Mouse (Mus musculus) hindbrain, embryonic 14.5 days (tissue): ENCODE results near the gene Cox10. TPM values are rescaled to one million over a fixed set of nuclear protein-coding genes. Genes with fewer than 3 reads are reported as not detected.

ENCODE experiments used
- ATAC-seq: fragments of 200-750 bp; cut with Nextera tagmentation; 2 replicates; pipeline ENCODE4 v1.8.0; 2017; ENCODE audit warnings: moderate number of reproducible peaks, mild to moderate bottlenecking, moderate TSS enrichment, moderate library complexity; ENCODE audit not compliant: low FRiP score
- DNase-seq: peaks from one replicate; pipeline ENCODE4 v3.0.0-alpha.2; 2015; ENCODE audit warnings: low spot score
- H3K27ac ChIP-seq: fragments of 300-500 bp; sonication (generic); 2 replicates; pipeline ENCODE4 v1.5.1; 2014; ENCODE audit warnings: mild to moderate bottlenecking, moderate library complexity
- H3K27me3 ChIP-seq: fragments of 300-500 bp; sonication (generic); 2 replicates; pipeline ENCODE4 v1.6.1; 2014; ENCODE audit warnings: mild to moderate bottlenecking, low read length, mixed read lengths; ENCODE audit not compliant: control insufficient read depth, insufficient read depth
- H3K36me3 ChIP-seq: fragments of 300-500 bp; sonication (generic); replicated peaks from 2 replicates; pipeline ENCODE4 v1.6.1; 2014; ENCODE audit not compliant: control insufficient read depth, insufficient read depth
- H3K4me1 ChIP-seq: fragments of 300-500 bp; sonication (generic); replicated peaks from 2 replicates; pipeline ENCODE4 v1.6.1; 2014; ENCODE audit warnings: antibody characterized with exemption, low read length, mixed read lengths; ENCODE audit not compliant: control insufficient read depth, insufficient read depth
- H3K4me2 ChIP-seq: fragments of 300-500 bp; sonication (generic); replicated peaks from 2 replicates; pipeline ENCODE4 v1.6.1; 2014; ENCODE audit warnings: mild to moderate bottlenecking, moderate library complexity
- H3K4me3 ChIP-seq: fragments of 300-500 bp; sonication (generic); replicated peaks from 2 replicates; pipeline ENCODE4 v1.5.1; 2014; ENCODE audit warnings: mild to moderate bottlenecking, low read length
- H3K9ac ChIP-seq: fragments of 300-500 bp; sonication (generic); 2 replicates; pipeline ENCODE4 v1.6.1; 2014
- H3K9me3 ChIP-seq: fragments of 300-500 bp; sonication (generic); 2 replicates; pipeline ENCODE4 v1.6.1; 2016; ENCODE audit warnings: low read length; ENCODE audit not compliant: control insufficient read depth
- WGBS: fragments of 180-500 bp; shearing (Covaris S2); extraction: QIAGEN DNeasy Blood & Tissue Kit; methylation state at CpG from one replicate; pipeline ENCODE4 v1.1.7; 2014; 5-methylcytosine and 5-hydroxymethylcytosine counted together
- polyA plus RNA-seq: library from polyadenylated mRNA; unstranded; fragments of >200 nt; fragmentation: Nextera tagmentation; extraction: Ambion mirVana; gene quantifications from 2 replicates; pipeline ENCODE4 v1.2.1, GENCODE M21; 2014

Gene Cox10
- polyA plus RNA-seq, 1 experiment from 2014 or later, result 30.0 TPM

DNA sequence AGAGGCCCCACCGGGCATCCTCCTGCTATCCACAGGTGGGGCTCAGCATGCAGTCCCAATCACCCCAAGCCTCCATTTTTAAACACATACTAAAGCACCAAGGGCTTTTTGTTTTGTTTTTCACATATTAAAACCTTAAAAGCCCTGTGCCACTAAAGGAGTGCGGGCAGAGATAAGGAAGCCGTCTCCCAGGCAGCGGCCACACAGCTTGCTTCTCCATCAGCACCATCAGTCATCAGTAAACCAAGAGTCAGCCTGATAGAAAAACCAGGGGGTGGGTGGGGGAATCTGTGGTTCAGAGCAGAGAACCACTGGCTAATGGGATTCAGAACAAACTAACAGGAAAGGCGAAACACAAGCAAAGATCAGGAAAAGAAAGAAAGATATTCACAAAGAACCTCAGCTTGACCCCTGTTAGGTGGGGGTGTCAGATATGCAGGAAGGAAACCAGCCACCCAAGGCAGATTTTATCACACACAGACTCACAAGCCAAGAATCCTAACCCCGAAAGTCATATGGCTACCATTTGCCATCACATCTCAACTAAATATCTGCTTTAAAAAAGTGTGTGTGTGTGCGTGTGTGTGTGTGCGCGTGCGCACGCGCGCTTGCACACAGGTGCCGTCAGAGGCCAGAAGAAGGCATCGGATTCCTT, 41.7 kb downstream of the Cox10 start:
- Histone ChIP-seq H3K4me1 (peaks cover 5% of the 10 kb centered on the region; the same call in 1 of the 2 replicates), H3K9me3 (no peaks in the 10 kb centered on the region), H3K4me2 (no peak overlapping the region), H3K9ac (no peak overlapping the region), H3K27me3 (no peaks in the 10 kb centered on the region), H3K4me3 (no peak overlapping the region), H3K27ac (no peak overlapping the region), H3K36me3 (no peaks in the 10 kb centered on the region)
- ATAC-seq (no peak), DNase-seq (no peak)
- 71% methylated on average over 15 of the region's 15 CpGs for WGBS

DNA sequence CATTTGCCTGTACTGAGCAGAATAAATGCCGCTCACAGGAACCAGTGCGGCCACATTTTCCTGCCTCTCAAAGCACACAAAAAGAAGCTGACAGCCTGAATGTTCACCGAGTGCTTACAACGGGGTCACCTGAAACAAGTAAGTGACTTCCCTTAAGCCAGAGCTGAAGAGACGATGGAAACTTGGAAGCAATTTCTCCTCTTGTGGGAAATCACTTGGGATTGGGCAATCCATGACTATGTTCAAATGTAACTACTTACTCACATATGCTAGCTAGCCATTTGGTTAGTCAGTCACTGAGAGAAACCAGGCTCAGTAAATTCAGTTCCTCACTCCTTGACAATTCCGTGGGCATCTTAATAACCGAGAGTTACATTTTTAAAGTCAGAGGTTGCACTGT, 43.0 kb downstream of the Cox10 start:
- no peak overlapping the region for H3K27ac ChIP-seq
- H3K4me2 ChIP-seq, result no peak overlapping the region
- H3K4me3 ChIP-seq, result no peak overlapping the region
- H3K4me1 ChIP-seq, result peaks cover 5% of the 10 kb centered on the region; the same call in 1 of the 2 replicates
- DNase-seq, result no peak
- no peaks in the 10 kb centered on the region for H3K27me3 ChIP-seq
- WGBS, result 91% methylated on average over 7 of the region's 7 CpGs
- no peak for ATAC-seq
- no peak overlapping the region for H3K9ac ChIP-seq
- no peaks in the 10 kb centered on the region for H3K36me3 ChIP-seq
- H3K9me3 ChIP-seq, result no peaks in the 10 kb centered on the region

DNA sequence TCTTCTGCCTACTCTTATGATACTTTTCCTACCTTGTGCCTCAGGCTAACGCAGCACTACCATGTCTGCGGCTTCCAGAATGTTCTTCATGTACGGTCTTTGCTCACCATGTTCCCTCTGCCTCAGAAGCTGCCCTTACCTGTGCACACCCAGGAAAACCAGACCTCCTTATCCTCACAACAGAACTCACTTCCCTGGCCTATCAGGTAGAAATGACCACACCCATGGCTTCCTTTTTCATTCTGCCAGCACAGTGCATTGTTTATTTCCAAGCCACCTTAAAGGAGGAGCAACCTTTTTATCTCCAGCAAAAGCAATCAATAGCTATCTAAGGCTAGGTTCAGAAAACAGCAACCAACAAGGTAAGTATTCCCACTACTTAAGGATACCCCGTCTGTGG, 43.6 kb downstream of the Cox10 start:
- Histone ChIP-seq H3K9me3 (no peaks in the 10 kb centered on the region), H3K27ac (no peak overlapping the region), H3K27me3 (no peaks in the 10 kb centered on the region), H3K9ac (no peak overlapping the region), H3K4me1 (peaks cover 5% of the 10 kb centered on the region; the same call in 1 of the 2 replicates), H3K4me3 (no peak overlapping the region), H3K36me3 (no peaks in the 10 kb centered on the region), H3K4me2 (no peak overlapping the region)
- DNase-seq (no peak), ATAC-seq (no peak)
- WGBS, result 95% methylated on average over 4 of the region's 4 CpGs

DNA sequence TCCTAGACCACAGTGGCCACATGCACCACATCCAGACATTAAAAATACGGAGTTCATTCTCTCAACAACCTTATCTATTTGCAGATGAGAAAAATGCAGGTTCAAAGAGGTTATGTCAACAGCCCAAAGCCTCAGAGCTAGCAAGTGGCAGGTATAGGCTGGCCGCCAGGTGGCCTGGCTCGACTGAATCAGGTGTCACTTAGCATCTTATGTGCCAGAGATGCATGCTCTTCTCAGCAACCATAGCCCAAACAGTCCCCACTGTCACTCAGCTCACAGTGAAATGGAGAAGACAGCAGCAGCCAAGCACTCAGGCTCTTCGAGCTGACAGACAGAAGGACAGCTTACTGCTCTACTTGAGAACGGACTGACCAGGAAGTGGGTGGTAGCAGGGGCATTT, 44.6 kb downstream of the Cox10 start:
- no peak overlapping the region for H3K27ac ChIP-seq
- DNase-seq (no peak), ATAC-seq (no peak)
- no peak overlapping the region for H3K4me2 ChIP-seq
- H3K9ac ChIP-seq, result no peak overlapping the region
- no peaks in the 10 kb centered on the region for H3K9me3 ChIP-seq
- no peaks in the 10 kb centered on the region for H3K36me3 ChIP-seq
- peaks cover 5% of the 10 kb centered on the region; the same call in 1 of the 2 replicates for H3K4me1 ChIP-seq
- H3K4me3 ChIP-seq, result no peak overlapping the region
- no peaks in the 10 kb centered on the region for H3K27me3 ChIP-seq
- WGBS, result 88% methylated on average over 5 of the region's 5 CpGs

DNA sequence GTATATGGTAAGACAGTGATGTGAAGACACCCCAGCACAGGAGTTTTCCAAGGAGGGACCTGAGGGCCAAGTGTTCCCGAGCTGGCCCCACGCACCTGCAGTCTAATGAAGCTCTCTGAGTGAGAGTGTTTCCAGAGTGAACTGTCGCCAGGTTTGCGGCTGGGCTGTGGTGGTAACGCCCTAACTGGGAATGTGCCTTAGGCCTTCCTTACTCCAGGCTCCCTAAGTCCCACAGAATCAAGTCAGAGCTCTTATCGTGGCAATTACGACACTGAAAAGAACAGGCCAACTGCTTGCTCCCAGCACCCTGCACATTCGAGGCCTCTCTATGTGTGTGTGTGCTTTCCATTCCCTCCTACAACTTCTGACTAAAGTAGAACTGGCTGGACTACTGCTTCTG, 51.8 kb downstream of the Cox10 start:
- Histone ChIP-seq H3K27ac (no peak overlapping the region), H3K9ac (no peak overlapping the region), H3K36me3 (no peaks in the 10 kb centered on the region), H3K4me3 (no peak overlapping the region), H3K4me2 (no peak overlapping the region), H3K27me3 (no peaks in the 10 kb centered on the region), H3K4me1 (peaks cover 22% of the 10 kb centered on the region), H3K9me3 (no peaks in the 10 kb centered on the region)
- WGBS, result 81% methylated on average over 8 of the region's 8 CpGs
- DNase-seq, result no peak
- no peak for ATAC-seq

DNA sequence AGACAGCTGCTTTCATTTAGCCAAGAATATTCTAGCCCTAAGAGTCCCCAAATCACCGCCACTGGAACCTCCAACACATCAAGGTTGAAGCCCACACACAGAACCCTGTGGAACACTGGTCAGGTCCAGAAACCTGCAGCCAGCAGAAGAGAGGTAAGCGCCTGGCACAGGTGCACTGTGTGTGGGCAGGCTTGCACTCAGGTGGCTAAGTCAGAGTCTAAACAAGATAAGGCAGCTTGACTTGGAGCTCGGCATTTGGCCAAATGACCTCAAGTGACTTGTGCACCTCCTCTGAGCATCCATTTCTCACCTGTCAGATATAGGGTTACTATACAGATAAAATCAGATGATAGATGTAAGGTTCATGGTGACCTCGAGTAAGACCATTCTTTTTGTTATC, 53.4 kb downstream of the Cox10 start:
- DNase-seq, result no peak
- WGBS, result 87% methylated on average over 4 of the region's 4 CpGs
- no peak for ATAC-seq
- no peak overlapping the region for H3K9ac ChIP-seq
- H3K27ac ChIP-seq, result no peak overlapping the region
- no peak overlapping the region for H3K4me2 ChIP-seq
- no peak overlapping the region for H3K4me3 ChIP-seq
- no peaks in the 10 kb centered on the region for H3K36me3 ChIP-seq
- no peaks in the 10 kb centered on the region for H3K9me3 ChIP-seq
- no peaks in the 10 kb centered on the region for H3K27me3 ChIP-seq
- peaks cover 24% of the 10 kb centered on the region for H3K4me1 ChIP-seq

DNA sequence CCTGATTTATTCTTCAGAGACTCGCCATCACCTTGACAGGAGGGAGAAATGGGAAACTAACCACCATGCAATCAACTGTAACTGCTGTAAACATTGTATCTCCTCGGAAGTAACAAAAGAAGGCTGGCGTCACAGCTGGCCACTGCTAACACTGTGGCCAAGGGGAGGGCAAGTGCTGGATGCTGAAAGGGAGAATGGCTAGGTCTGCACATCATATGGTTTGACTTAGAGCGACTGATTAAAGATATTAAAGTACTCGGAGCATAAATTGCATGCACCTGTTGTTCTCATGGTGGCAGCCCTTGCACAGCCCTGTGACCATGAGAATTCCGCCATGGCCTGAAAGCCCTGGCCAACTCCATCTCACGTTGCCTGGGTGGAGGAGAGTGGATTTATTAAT, 54.7 kb downstream of the Cox10 start:
- WGBS, result 55% methylated on average over 7 of the region's 7 CpGs
- no peaks in the 10 kb centered on the region for H3K9me3 ChIP-seq
- no peak overlapping the region for H3K4me2 ChIP-seq
- H3K4me3 ChIP-seq, result no peak overlapping the region
- DNase-seq (no peak), ATAC-seq (no peak)
- H3K27me3 ChIP-seq, result no peaks in the 10 kb centered on the region
- H3K27ac ChIP-seq, result peak overlapping the region; percentile 10; the same call in 1 of the 2 replicates
- H3K36me3 ChIP-seq, result no peaks in the 10 kb centered on the region
- H3K9ac ChIP-seq, result no peak overlapping the region; the same call in 1 of the 2 replicates
- H3K4me1 ChIP-seq, result peaks cover 24% of the 10 kb centered on the region

DNA sequence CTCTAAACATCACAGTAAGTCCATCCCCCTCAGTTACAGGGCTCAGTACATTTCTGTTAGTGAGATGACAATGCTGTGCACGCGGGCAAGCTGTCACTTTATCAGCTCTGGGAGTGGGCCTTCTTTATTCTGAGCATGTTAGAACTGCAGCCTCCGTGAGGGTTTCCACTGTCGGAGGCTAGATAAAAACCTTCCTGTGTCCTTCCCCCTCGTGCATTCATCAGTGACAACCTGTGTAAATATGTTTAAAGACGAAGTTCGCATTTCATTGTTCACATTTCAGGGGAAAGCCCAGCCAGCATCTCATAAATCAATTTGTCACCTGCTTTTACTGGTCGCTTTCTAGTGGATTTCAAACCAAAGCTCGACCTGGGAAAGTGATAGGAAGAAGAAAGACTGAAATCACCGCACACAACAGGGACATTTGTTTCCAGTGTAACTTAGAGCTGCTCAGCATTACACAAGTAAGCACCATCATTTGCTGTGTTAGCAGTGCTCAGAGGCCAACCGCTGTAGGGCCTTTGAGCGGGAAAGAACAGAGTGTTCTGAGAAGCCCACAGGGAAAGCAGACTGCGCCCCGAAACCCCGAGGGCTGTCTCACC, 55.8 kb downstream of the Cox10 start:
- H3K9me3 ChIP-seq, result no peaks in the 10 kb centered on the region
- H3K36me3 ChIP-seq, result no peaks in the 10 kb centered on the region
- DNase-seq, result peak; percentile 42
- H3K9ac ChIP-seq, result no peak overlapping the region
- no peak overlapping the region for H3K4me3 ChIP-seq
- H3K27ac ChIP-seq, result peak overlapping the region; percentile 10
- peak; percentile 53; the same call in 1 of the 2 replicates for ATAC-seq
- H3K4me1 ChIP-seq, result peaks cover 24% of the 10 kb centered on the region
- WGBS, result 23% methylated on average over 15 of the region's 15 CpGs
- H3K4me2 ChIP-seq, result 0 out of 2 replicates have a peak overlapping the region, but pooled peaks have one; percentile 15
- no peaks in the 10 kb centered on the region for H3K27me3 ChIP-seq

DNA sequence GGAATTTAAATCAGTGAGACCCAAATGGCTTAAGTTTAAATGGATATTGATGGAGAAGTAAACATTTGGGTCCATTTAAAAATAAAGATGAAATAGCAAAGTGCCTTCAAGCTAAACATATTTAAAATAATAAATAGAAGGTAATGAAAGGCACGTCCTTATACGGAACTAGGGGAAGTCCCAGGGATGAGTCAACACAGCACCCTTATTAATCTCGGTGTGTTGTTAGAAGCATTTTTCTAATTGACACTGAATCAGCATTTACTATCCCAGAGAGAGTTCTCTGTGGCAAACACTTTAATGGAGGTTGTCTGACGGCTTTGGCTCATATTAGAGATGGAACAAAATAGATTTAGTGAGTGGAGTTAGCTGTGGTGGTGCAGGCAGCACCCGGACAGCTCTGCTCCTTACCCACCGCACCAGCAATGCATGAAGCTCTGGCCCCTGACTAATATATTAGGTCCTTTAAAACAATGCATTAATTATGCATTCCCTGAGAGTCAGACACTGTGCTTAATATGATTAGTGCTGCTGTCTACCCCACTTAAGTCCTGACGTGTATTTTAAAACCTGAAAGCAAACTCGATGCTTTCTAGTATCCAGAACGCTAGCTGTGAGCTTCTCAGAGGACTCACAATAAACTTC, 56.7 kb downstream of the Cox10 start:
- H3K27me3 ChIP-seq, result no peaks in the 10 kb centered on the region
- H3K27ac ChIP-seq, result 0 out of 2 replicates have a peak overlapping the region, but pooled peaks have one; percentile 45
- DNase-seq, result no peak
- no peak overlapping the region for H3K9ac ChIP-seq
- peak overlapping the region; percentile 27 for H3K4me2 ChIP-seq
- H3K4me1 ChIP-seq, result peaks cover 24% of the 10 kb centered on the region
- peak; percentile 31; the same call in 1 of the 2 replicates for ATAC-seq
- H3K4me3 ChIP-seq, result no peak overlapping the region
- no peaks in the 10 kb centered on the region for H3K9me3 ChIP-seq
- 19% methylated on average over 9 of the region's 9 CpGs for WGBS
- no peaks in the 10 kb centered on the region for H3K36me3 ChIP-seq
